Mouse (Mus musculus) layer of hippocampus, adult 9-11 months (tissue): Measurements from ENCODE around the gene Gm49396.

Experiments used
- DNase-seq: peaks from one replicate; pipeline ENCODE4 v3.0.0; 2022

The Gm49396 gene

DNA sequence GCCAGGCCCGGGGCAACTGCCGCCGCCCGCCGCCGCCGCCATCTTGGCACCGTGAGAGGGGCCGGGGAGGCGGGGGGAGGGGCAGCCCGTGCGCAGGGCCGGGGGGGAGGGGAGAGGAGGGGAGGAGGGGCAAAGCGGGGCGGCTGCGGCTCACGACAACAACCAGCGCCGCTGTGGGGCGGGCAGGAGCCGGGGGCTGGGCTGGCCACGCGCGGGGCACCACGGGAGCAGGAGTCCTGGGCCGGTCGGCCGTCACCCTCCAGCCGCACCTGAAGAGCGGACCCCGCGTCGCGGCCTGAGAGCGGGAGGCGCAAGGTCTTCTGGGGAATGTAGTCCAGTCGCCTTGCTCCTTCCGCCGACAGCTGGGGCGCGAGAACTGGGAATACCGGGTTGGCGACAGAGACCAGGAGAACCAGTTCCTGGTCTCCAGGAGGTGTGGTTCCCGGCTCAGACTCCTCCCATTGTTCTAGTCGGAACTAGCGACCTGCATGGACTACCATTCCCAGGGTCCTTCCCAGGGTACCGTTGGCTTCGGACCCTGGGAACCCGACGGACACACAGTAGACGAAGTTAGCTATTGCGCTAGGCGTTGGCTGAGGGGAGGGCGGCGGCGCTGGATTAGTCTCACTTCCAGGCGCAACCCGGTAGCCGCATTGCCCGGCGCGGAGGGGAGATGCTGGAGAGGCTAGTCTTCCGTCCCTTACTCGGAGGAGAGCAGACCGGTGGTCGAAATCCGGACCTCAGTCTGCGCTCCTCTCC lies 25.7 kb downstream of the Gm49396 start, which contains the start of gene Kmt2b:
Kmt2b (minus strand) TSS at position 51 of the 759 bp plus-strand sequence.
- DNase-seq: peak; percentile 98

DNA sequence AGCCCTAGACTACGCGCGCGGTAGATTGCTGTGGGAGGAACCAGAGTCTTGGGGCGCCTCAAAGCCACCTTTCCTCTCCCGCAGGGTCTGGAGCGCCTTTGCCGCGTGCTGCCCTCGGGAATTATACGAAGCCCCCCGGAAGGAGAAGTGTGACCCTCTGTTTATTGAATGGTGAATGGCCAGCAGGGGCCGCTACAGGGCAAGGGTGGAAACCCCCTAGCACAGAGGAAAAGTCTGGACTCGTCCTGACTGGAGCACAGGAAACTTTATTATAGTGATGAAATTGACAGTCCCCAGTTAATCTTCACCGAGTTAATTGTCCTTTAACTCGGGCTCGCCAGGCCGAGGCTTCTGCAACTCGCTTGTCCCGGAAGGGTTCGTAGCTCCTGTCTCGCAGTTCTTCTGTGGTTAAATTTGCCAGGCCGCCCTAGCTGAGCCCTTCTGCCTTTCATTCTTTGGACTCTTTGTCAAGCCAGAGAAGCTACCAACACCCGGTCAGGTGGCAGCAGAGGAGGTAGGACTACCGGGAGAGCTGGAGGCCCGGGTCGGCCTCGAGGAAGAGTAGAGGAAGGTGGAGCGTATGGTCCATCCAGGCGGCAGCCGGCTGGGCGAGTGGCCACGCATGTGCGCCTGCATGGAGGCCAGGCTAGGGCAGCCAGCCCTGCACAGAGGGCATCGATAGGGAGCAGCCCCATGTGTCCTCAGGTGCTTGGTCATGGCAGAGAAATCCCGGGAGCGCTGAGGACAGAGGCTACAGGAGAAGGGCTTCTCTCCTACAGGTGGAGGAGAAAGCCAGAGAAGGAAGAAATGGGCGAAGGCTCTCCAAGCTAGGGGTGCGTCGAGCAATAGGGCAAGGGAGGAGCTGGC lies 26.5 kb downstream of the Gm49396 start:
- peak; percentile 60 for DNase-seq

DNA sequence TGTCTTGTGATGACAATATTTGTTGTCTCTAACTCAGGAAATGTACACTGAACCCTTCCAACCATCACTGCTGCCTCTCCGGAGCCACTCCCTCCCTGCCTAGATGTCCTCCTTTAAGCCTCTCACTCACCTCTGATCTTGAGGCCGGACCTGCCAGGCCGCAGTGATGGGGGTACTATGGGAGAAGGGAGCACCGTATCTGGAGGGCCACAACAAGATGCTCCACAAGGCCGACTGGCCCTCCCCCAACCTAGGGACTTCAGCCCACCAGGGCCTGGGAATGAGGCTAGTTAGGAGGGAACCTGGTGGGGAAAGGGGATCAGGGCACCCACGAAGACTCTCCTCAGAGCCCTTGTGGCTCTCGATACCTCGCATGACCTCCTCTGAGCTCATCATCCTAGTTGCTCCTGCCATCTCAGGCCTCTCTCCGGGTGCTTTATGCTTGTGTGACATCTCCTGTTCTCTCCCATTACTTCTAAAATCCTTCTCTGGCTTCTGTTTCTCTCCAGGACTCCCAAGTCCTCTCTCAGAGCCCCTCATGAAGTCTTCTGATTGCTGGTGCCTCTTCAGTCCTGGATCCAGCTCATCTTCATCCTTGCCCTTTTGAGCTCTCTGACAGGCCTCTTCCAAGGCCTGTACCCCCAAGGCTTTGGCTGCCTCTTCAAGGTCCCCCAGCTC lies 27.9 kb downstream of the Gm49396 start:
- DNase-seq: no peak

DNA sequence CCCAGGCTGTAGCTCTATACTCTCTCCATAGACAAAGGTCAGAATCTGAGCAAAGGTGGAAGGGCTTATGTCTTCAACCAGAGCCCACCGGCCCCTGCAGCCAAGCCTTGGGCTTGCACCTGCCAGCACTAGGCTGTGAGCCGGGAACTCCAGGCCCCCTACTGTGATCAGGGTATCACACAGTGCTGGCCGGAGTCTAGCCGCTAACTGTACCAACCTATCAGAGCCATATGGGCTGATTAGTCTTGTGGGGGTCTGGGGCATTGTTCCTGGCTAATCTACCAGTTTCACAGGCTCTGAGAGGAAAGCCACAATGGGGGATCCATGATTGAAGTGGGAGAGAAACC lies 28.4 kb downstream of the Gm49396 start:
- no peak for DNase-seq

DNA sequence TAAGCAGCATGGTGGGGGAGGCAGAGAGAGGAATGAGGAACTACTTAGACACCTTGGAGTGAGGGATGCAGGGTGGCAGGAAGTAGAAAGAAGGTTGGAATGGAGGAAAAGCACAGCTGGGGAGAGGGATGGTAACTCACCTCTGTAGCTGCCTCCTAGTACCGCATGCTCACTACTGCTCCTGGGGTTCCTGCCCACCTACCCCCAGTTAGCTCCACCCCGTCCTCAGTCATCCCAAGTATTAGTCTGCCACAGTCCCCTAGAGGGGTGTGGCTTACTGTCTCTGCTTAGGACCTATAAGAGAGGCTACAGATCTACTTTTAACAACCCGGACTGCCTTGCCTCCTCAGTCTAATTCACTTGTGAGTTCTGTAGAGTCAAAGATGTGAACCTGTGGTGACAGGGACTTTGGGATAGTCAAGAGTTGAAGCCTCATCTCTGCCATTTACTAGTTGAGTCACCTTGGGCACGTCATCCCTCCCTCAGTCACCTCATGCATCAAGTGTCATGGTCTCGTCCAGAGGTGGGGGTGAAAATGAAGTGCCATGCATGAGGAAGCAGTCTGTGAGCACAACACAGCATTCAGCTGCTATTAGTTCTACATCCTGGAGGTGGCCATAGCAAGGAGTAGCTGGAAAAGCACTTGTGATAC lies 29.8 kb downstream of the Gm49396 start:
- DNase-seq: no peak

DNA sequence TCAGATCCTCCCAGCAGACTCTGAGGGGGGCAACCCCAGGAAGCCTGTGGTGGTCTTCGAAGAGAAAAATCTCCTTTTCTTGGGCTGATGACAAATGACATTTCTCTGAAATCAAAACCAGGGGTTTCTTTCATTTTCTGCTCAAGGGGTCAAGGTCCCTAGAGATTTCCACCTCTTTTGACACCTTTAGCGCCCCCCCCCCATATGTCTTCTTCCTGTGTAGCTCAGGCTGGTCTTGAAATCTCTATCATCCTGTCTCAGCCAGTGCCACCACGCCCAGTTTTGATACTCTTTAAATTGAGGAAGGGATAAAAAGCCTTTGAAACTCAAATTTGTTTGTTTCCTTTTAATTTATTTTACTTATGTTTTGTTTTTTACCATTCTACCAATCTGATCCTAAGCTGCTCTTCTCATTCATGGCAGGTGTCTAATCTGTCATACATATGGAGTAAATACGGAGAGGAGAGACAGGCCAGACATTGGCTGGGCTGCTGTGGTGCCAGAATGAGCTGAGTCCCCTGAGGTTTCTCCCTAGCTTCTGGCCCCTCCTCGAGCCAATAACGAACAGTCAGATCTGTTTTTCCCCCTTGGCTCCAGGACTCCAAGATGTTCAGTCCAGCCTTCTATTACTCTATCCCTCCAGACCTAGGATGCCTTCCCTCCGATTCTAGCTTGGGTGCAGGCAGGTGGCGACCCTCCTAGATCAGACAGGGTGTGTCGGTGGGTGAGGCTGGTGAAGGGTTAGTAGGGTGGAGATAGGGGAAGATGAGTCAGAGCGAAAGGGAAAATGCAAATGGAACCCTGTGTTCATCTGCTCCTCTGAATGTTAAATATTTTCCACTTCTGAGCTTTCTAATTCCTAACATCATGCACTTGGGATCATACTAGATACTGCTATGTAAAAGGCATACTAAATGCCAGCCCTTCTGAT lies 30.7 kb downstream of the Gm49396 start:
- DNase-seq: no peak

DNA sequence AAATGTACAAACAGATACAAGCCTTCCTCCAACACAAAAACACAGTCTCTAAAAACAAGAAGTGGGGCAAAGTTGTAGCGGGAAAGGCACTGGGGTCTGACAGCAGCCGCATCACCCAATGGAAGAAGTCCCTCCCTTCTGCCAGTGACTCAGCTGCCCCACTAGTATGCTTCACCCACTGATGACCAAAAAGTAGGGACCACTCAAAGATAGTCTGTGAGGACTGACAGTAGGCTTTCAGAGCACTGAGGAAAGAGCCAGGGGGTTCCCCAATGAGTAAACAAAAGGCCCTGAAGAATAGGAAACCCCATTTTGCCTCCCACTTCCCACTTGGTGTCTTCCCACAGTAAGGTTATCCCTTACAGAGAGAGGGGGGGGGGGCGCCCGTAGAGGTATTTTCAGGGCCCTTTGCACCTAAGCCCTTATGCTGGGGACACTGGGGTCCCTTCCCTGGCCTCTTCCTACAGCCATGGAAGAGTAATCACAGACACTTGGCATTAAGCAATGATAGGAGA lies 31.4 kb downstream of the Gm49396 start:
- DNase-seq: no peak

DNA sequence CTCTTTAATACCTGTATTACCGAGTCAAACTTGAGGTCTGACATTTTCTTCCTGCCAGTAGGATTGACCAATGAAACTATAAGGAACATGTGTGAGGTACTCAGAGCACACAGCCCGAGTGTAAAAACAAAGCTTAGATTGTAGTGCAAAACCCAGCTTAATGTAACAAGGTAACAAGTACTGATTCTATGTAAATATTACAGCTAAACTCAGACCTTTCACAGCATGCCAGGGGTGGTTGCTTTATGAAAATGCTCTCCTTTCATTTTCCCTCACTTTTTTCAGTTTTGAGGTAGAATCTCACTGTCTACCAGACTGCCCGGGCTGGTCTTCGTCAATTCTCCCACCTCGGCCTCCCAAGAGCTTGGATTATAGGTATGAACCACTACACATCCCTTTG lies 32.9 kb downstream of the Gm49396 start:
- DNase-seq: no peak

DNA sequence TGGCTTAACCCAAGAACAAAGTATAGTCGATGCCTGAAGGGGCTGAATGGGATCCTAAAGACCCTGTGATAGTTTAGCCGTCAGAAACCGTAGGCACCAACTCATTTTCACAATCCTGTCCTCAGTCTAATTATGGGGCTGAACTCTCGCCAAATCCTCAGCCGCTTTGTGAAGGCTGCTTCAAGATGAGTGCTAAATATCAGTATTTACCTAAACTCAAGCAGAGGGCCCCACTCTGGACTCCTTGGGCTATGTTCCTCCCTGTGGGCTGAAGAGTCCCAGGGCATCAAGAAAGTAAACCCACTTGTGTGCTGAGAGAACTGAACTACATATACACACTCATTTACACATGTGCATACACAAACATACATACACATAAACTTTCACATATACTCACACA lies 33.7 kb downstream of the Gm49396 start:
- no peak for DNase-seq

DNA sequence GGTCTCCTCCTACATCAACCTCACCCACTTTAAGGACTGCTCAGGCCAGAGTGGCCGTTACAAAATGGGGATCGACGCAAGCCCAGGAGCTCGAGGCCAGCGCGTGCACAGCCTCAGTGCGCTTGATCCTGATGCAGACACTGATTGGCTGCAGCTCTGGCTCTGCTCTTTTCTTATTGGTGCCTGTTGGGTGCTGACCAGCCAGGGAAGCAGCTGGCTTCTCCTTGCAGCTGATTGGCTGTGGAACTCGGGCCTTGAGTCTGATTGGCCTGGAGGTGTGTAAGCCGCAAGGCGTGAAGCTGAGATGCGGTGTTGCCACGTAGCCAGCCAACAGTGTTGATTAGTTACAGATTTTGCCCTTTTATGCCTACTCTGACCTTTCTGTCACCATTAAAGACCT lies 35.6 kb downstream of the Gm49396 start, which contains the start of gene Zbtb32:
Zbtb32 (minus strand) TSS at position 124 of the 400 bp plus-strand sequence.
- DNase-seq: no peak

DNA sequence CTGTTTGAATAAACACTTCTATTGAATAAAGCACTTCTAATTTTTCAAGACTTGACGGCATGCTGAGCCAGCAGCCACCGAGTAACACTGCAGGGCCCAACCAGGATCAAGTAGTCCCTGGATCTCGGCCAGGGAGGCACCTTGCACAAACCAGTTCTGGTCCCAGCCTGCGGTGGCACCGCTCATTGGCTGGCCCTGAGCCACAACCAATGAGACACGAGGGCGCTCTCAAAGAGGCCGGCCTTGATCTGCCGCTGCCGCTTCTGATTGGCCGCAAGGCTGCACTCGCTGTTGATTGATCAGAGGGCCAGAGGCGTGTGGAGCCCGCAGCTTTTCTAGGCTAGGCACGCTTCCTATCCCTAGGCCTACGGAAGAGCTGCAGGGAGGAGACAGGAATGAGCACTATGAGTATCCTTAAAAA lies 36.8 kb downstream of the Gm49396 start:
- peak; percentile 95 for DNase-seq

DNA sequence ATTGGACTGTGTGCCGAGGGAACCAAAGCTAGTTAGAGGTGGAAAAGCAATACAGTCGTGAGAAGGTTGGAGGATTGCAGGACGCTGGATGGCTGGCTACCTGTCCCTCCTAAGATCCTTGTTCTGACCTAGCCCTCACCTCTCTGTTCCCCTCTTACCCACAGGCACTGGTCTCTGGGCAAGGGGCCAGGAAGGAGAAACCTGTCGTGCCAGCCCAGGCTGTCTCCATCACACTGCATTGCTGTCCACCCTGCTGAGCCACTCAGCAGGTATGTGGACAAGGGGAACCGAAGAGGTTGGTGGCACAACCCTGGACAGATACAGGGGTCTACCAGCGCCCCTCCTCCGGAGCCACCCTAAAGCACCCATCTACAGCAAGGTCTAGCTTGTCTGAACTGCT lies 37.5 kb downstream of the Gm49396 start:
- no peak for DNase-seq

DNA sequence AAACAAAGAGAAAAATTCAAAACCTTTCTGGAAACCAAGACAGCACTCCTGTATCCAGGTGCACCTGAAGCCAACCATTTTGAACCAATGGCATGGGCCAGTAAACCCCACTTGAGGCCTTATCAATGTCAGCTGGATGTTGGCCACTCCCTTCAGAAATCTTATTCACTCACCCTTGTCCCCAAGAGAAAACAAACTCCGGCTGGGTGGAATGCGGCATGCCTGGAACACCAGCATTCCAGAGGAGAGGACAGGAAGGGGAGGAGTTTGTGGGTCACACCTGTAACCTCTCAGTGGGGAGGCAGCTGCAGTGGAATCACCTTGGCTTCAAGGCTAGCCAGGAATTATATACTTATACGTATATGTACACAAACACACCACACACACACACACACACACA lies 39.4 kb downstream of the Gm49396 start:
- DNase-seq: no peak

DNA sequence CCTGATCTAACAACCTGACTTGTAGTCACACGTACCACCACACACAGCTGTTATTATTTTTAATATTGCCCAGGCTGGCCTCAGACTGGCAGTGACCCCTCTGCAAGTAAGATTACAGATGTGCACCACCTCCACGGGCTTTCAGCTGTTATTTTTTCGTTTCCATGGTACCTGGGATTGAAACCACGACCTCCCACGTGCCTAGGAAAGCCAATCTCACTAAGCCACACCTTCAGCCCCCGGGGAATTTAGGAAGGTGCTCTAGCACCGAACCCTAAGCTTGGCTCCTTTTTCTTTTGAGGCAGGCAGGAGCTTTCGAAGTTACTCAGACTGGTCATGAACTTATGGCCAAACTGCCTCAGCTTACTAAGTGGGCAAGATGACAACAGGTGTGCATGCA lies 41.3 kb downstream of the Gm49396 start:
- DNase-seq: no peak

DNA sequence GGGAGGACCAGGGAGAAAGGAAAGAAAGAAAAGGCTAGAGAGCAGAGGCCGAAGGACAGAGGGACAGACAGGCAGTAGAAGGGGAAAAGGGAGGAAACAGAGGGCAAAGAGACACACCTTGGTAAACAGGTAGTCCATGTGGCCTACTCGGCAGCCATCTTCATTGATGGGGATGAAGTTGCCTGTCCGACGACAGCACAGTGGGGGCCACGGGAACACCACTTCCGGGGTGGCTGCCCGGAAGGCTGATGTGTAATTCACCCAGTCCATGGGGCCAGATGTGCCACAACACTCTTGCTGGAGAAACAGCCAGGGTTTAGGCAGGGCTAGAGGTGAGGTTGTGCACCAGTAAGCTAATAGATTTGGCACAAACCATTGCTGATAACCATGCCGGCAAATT lies 41.8 kb downstream of the Gm49396 start:
- DNase-seq: no peak

DNA sequence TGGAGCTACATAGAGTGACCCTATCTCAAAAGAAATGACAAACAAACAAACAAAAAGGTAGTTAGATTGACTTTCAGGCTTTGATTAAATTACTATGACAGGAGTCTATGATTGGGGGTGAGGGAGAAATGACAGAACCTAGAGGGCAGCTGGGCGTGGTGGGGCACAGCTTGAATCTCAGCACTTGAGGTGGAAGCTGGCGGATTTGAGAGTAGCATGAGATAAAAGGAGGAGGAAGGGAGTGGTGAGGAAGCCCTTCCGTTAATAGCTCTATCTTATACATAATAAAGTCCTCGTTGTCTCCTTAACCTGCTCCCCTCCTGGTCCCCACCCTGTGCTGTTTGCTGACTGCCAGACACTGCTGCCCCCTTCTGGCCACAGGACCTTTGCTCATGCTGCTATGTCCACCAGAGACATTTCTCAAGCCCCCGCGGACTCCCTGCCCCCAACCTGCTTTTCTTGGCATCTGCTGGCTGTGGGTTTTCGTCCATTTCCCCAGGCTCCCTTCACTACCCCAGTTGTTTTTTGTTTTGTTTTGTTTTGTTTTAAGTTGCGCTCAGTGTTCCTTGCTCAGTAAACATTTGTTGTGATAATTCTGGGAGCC lies 44.7 kb downstream of the Gm49396 start:
- DNase-seq: no peak

DNA sequence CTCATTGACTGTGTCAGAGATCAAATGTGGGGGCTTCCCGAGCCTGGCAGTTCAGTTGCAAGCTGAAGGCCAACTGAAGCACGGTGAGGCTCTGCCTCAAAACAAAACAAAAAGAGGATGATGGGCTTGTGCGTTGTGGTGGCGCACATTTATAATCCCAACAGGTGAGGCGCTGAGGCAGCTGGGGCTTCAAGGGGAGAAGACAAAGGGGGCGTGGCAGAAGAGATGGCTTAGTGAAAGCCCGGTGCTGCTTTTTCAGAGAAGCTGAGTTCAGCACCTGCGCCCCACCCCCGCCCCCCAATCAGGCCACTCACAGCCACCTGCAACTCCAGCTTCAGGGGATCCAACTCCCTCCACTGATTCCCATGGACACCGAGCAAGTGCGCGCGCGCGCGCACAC lies 45.3 kb downstream of the Gm49396 start:
- DNase-seq: no peak

DNA sequence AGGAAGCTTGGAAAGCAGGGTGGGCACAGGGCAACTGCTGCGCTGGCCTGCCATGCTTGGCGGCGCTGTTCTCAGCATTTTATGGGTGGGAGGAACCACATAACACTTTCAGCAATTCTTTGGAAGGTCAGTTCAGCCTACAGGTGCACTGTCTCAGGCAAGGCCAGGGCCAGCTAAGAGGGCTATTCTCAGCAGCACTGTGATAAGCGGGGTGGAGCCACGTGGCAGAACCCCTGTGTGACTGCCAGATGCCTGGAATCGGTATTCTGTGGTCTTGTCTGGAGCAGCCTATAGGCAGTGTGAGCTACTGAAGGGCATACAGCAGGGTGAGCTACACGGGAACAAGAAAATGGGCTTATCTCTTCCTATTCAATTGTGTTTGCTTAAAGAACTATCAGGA lies 46.9 kb downstream of the Gm49396 start:
- DNase-seq: no peak

DNA sequence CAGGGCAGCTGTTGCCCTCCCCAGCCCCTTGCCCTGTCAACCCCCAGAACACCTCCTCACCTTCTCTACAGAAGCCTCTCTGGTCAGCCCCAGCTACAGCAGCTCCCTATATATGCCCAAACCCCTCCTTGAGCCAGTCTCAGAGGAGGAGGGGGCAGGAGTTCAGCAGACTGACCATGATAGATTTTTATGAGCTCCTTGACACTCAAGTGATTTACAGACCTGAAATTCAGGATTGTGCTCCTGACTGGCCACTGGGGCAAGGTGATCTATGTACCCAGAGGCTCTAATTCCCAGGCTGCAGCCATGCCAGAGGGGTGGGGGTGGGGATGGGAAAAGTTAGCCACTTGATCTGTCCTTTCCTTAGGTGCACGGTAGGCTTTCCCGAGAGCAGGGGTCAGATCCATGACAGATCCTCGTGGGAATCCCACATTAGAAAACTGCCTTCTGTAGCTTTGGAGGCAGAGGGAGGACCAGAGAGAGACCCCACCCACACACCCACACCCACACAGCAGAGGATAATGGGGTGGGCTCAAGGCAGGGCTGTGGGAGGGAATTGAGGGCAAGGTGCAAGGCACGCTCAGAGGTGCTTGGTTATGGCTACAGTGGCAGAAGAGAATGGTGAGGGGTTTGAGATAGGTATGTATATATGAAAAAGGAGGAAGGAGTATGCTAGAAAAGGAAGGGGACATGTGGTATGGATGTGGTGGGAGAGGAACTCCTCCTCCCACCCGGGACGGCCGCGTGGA lies 49.7 kb downstream of the Gm49396 start, which contains the start of gene Upk1a:
Upk1a (minus strand) TSS at position 194 of the 749 bp plus-strand sequence.
- no peak for DNase-seq

DNA sequence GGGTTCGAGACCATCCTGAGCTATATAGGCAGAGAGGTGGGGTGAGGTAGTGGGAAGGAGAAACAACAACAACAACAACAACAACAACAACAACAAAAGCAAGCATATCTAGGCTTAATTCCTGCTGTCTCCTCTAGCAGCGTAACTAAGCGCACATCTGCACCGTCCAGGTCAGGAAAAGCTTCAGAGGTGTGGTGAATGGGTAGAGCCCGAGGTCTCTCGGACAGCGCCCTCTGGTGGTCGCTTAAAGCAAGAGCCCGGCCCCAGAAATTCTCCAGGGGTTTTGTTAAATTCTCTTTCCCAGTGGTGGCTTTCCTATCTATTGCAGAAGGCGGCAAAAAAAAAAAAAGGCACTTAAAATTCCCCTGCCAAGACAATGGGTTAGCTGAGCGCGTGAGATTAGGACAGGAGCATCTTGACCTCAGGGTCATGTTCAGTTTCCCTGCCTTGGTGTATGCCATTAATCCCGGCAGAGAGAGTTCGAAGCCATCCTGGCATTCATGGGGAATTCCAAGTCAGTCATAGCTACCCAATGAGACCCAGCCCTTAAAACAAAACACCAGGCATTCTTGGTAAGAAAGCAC lies 50.5 kb downstream of the Gm49396 start:
- DNase-seq: no peak
